Mouse (Mus musculus) cerebellum, adult 8-10 months (tissue): Measurements from ENCODE around the gene Ptchd4.

Source experiments
- DNase-seq: peaks from one replicate; pipeline ENCODE4 v3.0.0; 2022

Ptchd4 gene

DNA sequence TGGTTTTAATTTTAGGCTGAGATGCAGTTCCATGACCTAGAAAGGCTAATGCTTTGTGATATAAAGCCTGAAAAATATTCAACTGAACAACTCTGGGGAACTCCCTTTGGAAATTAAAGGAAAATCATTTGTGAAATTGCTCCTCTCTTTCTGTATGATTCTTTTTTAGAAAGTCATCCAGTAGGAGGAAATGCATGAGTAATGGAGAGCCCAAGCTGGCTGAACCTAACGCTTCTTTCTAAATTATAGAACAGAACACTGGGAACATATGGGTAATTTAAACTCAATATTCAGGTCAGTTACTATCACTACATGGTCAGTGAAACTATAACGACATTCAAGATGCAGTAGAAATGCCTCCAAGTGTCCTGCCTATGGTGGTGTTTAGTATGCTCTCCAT lies 114.6 kb downstream of the Ptchd4 start:
- no peak for DNase-seq

DNA sequence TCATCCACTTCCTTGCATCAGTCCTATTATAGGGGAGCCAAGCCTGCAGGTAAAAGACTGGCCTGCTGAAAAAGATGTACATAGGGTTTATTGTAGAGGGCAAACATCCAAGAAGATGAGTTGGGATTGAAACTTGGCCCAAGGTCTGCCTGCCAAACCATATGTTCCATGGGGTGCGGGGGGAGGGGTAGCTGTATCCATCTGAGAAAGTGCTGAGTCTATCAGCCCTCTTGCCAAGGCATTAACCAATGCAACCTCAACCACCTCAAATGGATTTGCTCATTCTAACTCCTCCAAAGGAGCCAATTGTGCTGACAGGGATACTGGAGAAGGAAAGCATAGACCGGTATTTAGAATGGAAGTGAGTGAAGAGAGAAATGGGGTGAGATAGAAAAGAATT lies 136.5 kb downstream of the Ptchd4 start:
- peak; percentile 30 for DNase-seq

DNA sequence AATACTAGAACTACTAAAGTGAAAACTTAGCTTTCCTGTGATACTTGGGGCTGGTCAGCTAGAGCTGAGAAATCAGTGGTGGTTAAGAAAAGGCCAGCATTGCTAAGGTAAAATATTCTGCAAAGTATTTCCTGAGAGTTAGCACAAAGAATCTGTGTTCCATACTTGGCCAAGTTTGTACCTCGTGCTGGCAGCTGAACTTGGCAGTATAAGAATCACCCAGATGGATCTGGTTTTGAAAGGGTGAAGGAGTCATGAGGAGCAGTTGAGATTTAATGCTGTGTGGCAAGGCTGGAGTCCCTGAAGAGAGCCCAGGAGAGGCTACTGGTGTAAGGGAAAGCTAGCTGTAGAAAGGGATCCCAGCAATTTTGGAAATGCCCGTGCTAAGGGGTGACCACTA lies 140.7 kb downstream of the Ptchd4 start:
- DNase-seq, result no peak

GRCm38 (mm10) chr17:42462726-42463125 lies 147.0 kb downstream of the Ptchd4 start:
- DNase-seq, result no peak

GRCm38 (mm10) chr17:42480173-42480991 lies 164.6 kb downstream of the Ptchd4 start:
- no peak for DNase-seq

- no peak for DNase-seq
Measured at GRCm38 (mm10) chr17:42509356-42510262, 193.9 kb downstream of the Ptchd4 start.

- no peak for DNase-seq
Measured at GRCm38 (mm10) chr17:42530147-42530546, 214.4 kb downstream of the Ptchd4 start.

GRCm38 (mm10) chr17:42549578-42549977 lies 233.8 kb downstream of the Ptchd4 start:
- DNase-seq, result no peak
